Mouse (Mus musculus): ENCODE results near the gene Tprgl. TPM values are rescaled to one million over a fixed set of nuclear protein-coding genes. Genes with fewer than 3 reads are reported as not detected.

Gene Tprgl
- polyA plus RNA-seq (2014; fragmentation: Nextera tagmentation; extraction: Ambion mirVana): 148 and 155 TPM in 2 replicates

GRCm38 (mm10) chr4:154160538-154161390 lies at the start of gene Tprgl:
Tprgl (minus strand) TSS chr4:154160666.
- Histone ChIP-seq H3K9ac (ENCODE audit: low read depth, low read length) (peak within 1 kb of the TSS; percentile 81), H3K4me2 (ENCODE audit: low read depth, low read length) (peak within 1 kb of the TSS; percentile 88), H3K9me3 (ENCODE audit: control insufficient read depth, low read length) (no peaks in the 10 kb centered on the region), H3K27me3 (replicated peaks; ENCODE audit: control insufficient read depth, insufficient read depth, low read length) (no peaks in the 10 kb centered on the region), H3K27ac (replicated peaks; ENCODE audit: low read depth, low read length) (0 out of 2 replicates have a peak within 1 kb of the TSS, but pooled peaks have one; percentile 52), H3K4me3 (ENCODE audit: low read depth, low read length) (peak within 1 kb of the TSS; percentile 93), H3K36me3 (ENCODE audit: control insufficient read depth, insufficient read depth, low read length) (peaks cover 30% of the 10 kb centered on the region), H3K4me1 (ENCODE audit: control insufficient read depth, insufficient read depth, low read length) (peaks cover 4% of the 10 kb centered on the region; the same call in 1 of the 2 replicates)
- ATAC-seq (ENCODE audit: low read depth) (peak; percentile 98), DNase-seq (ENCODE audit: low spot score) (peak; percentile 99)
- 1% methylated on average over 60 of the region's 75 CpGs for WGBS

GRCm38 (mm10) chr4:154209825-154210224 lies 49.4 kb upstream of the Tprgl start:
- H3K4me3 ChIP-seq (ENCODE audit: low read depth, low read length): no peak overlapping the region
- H3K36me3 ChIP-seq (ENCODE audit: control insufficient read depth, insufficient read depth, low read length): no peaks in the 10 kb centered on the region
- no peaks in the 10 kb centered on the region for H3K9me3 ChIP-seq (ENCODE audit: control insufficient read depth, low read length)
- no peak; the same call in 1 of the 2 replicates for ATAC-seq (ENCODE audit: low read depth)
- peaks cover 37% of the 10 kb centered on the region; the same call in 1 of the 2 replicates for H3K4me1 ChIP-seq (ENCODE audit: control insufficient read depth, insufficient read depth, low read length)
- no peak for DNase-seq (ENCODE audit: low spot score)
- 36% methylated on average over 3 of the region's 3 CpGs for WGBS
- H3K27ac ChIP-seq (replicated peaks; ENCODE audit: low read depth, low read length): peak overlapping the region; percentile 58; the same call in 1 of the 2 replicates
- H3K9ac ChIP-seq (ENCODE audit: low read depth, low read length): no peak overlapping the region
- H3K27me3 ChIP-seq (replicated peaks; ENCODE audit: control insufficient read depth, insufficient read depth, low read length): no peaks in the 10 kb centered on the region
- H3K4me2 ChIP-seq (ENCODE audit: low read depth, low read length): no peak overlapping the region

- DNase-seq (ENCODE audit: low spot score) (no peak), ATAC-seq (ENCODE audit: low read depth) (no peak)
- Histone ChIP-seq H3K4me3 (ENCODE audit: low read depth, low read length) (no peak overlapping the region), H3K4me1 (ENCODE audit: control insufficient read depth, insufficient read depth, low read length) (peaks cover 32% of the 10 kb centered on the region; the same call in 1 of the 2 replicates), H3K36me3 (ENCODE audit: control insufficient read depth, insufficient read depth, low read length) (no peaks in the 10 kb centered on the region), H3K27ac (replicated peaks; ENCODE audit: low read depth, low read length) (peak overlapping the region; percentile 58; the same call in 1 of the 2 replicates), H3K9me3 (ENCODE audit: control insufficient read depth, low read length) (no peaks in the 10 kb centered on the region), H3K4me2 (ENCODE audit: low read depth, low read length) (no peak overlapping the region), H3K27me3 (replicated peaks; ENCODE audit: control insufficient read depth, insufficient read depth, low read length) (no peaks in the 10 kb centered on the region), H3K9ac (ENCODE audit: low read depth, low read length) (peak overlapping the region; percentile 25; the same call in 1 of the 2 replicates)
- 76% methylated on average over 6 of the region's 6 CpGs for WGBS
These were observed 48.6 kb upstream of the Tprgl start for GRCm38 (mm10) chr4:154209054-154209453.

GRCm38 (mm10) chr4:154207261-154207660 lies 46.8 kb upstream of the Tprgl start:
- Histone ChIP-seq H3K27ac (replicated peaks; ENCODE audit: low read depth, low read length) (no peak overlapping the region), H3K36me3 (ENCODE audit: control insufficient read depth, insufficient read depth, low read length) (no peaks in the 10 kb centered on the region), H3K4me1 (ENCODE audit: control insufficient read depth, insufficient read depth, low read length) (peaks cover 14% of the 10 kb centered on the region; the same call in 1 of the 2 replicates), H3K9me3 (ENCODE audit: control insufficient read depth, low read length) (no peaks in the 10 kb centered on the region), H3K9ac (ENCODE audit: low read depth, low read length) (no peak overlapping the region), H3K27me3 (replicated peaks; ENCODE audit: control insufficient read depth, insufficient read depth, low read length) (no peaks in the 10 kb centered on the region), H3K4me2 (ENCODE audit: low read depth, low read length) (no peak overlapping the region), H3K4me3 (ENCODE audit: low read depth, low read length) (no peak overlapping the region)
- 17% methylated on average over 5 of the region's 5 CpGs for WGBS
- DNase-seq (ENCODE audit: low spot score): peak; percentile 88
- 0 out of 2 replicates have a peak, but pooled peaks have one; percentile 31 for ATAC-seq (ENCODE audit: low read depth)

GRCm38 (mm10) chr4:154205392-154205791 lies 44.9 kb upstream of the Tprgl start:
- no peak overlapping the region for H3K4me3 ChIP-seq (ENCODE audit: low read depth, low read length)
- 62% methylated on average over 5 of the region's 5 CpGs for WGBS
- H3K4me1 ChIP-seq (ENCODE audit: control insufficient read depth, insufficient read depth, low read length): peaks cover 3% of the 10 kb centered on the region; the same call in 1 of the 2 replicates
- H3K9ac ChIP-seq (ENCODE audit: low read depth, low read length): no peak overlapping the region
- no peak overlapping the region for H3K4me2 ChIP-seq (ENCODE audit: low read depth, low read length)
- no peaks in the 10 kb centered on the region for H3K36me3 ChIP-seq (ENCODE audit: control insufficient read depth, insufficient read depth, low read length)
- DNase-seq (ENCODE audit: low spot score): no peak
- H3K9me3 ChIP-seq (ENCODE audit: control insufficient read depth, low read length): no peaks in the 10 kb centered on the region
- no peak for ATAC-seq (ENCODE audit: low read depth)
- no peaks in the 10 kb centered on the region for H3K27me3 ChIP-seq (replicated peaks; ENCODE audit: control insufficient read depth, insufficient read depth, low read length)
- no peak overlapping the region for H3K27ac ChIP-seq (replicated peaks; ENCODE audit: low read depth, low read length)

- H3K36me3 ChIP-seq (ENCODE audit: control insufficient read depth, insufficient read depth, low read length): no peaks in the 10 kb centered on the region
- WGBS: 76% methylated on average over 7 of the region's 7 CpGs
- H3K9me3 ChIP-seq (ENCODE audit: control insufficient read depth, low read length): no peaks in the 10 kb centered on the region
- no peak overlapping the region for H3K4me2 ChIP-seq (ENCODE audit: low read depth, low read length)
- H3K9ac ChIP-seq (ENCODE audit: low read depth, low read length): peak overlapping the region; percentile 22; the same call in 1 of the 2 replicates
- H3K4me1 ChIP-seq (ENCODE audit: control insufficient read depth, insufficient read depth, low read length): no peaks in the 10 kb centered on the region; the same call in 1 of the 2 replicates
- no peak for DNase-seq (ENCODE audit: low spot score)
- no peaks in the 10 kb centered on the region for H3K27me3 ChIP-seq (replicated peaks; ENCODE audit: control insufficient read depth, insufficient read depth, low read length)
- no peak overlapping the region for H3K27ac ChIP-seq (replicated peaks; ENCODE audit: low read depth, low read length)
- no peak for ATAC-seq (ENCODE audit: low read depth)
- no peak overlapping the region for H3K4me3 ChIP-seq (ENCODE audit: low read depth, low read length)
These were observed 44.1 kb upstream of the Tprgl start for GRCm38 (mm10) chr4:154204532-154204931.

- H3K27ac ChIP-seq (replicated peaks; ENCODE audit: low read depth, low read length): no peak overlapping the region
- no peaks in the 10 kb centered on the region for H3K27me3 ChIP-seq (replicated peaks; ENCODE audit: control insufficient read depth, insufficient read depth, low read length)
- DNase-seq (ENCODE audit: low spot score) (no peak), ATAC-seq (ENCODE audit: low read depth) (no peak)
- H3K4me1 ChIP-seq (ENCODE audit: control insufficient read depth, insufficient read depth, low read length): peaks cover 12% of the 10 kb centered on the region
- H3K4me3 ChIP-seq (ENCODE audit: low read depth, low read length): no peak overlapping the region
- H3K9me3 ChIP-seq (ENCODE audit: control insufficient read depth, low read length): no peaks in the 10 kb centered on the region
- H3K9ac ChIP-seq (ENCODE audit: low read depth, low read length): no peak overlapping the region
- 63% methylated on average over 5 of the region's 5 CpGs for WGBS
- no peaks in the 10 kb centered on the region for H3K36me3 ChIP-seq (ENCODE audit: control insufficient read depth, insufficient read depth, low read length)
- no peak overlapping the region for H3K4me2 ChIP-seq (ENCODE audit: low read depth, low read length)
These were observed 41.0 kb upstream of the Tprgl start for GRCm38 (mm10) chr4:154201511-154201910.

- ATAC-seq (ENCODE audit: low read depth) (peak; percentile 69; the same call in 1 of the 2 replicates), DNase-seq (ENCODE audit: low spot score) (peak; percentile 67)
- H3K4me1 ChIP-seq (ENCODE audit: control insufficient read depth, insufficient read depth, low read length): peaks cover 12% of the 10 kb centered on the region
- 0 out of 2 replicates have a peak, but pooled peaks cover 5% of the 10 kb centered on the region for H3K9me3 ChIP-seq (ENCODE audit: control insufficient read depth, low read length)
- no peak overlapping the region for H3K9ac ChIP-seq (ENCODE audit: low read depth, low read length)
- H3K36me3 ChIP-seq (ENCODE audit: control insufficient read depth, insufficient read depth, low read length): no peaks in the 10 kb centered on the region
- H3K4me3 ChIP-seq (ENCODE audit: low read depth, low read length): no peak overlapping the region
- no peak overlapping the region for H3K4me2 ChIP-seq (ENCODE audit: low read depth, low read length)
- H3K27me3 ChIP-seq (replicated peaks; ENCODE audit: control insufficient read depth, insufficient read depth, low read length): no peaks in the 10 kb centered on the region
- H3K27ac ChIP-seq (replicated peaks; ENCODE audit: low read depth, low read length): peak overlapping the region; percentile 81
- WGBS: 21% methylated on average over 7 of the region's 7 CpGs
These were observed 38.0 kb upstream of the Tprgl start for GRCm38 (mm10) chr4:154198377-154198961.
